Mouse (Mus musculus) erythroblast, adult 5-6 weeks (primary cell): Measurements from ENCODE around the gene Zfp93. TPM values are rescaled to one million over a fixed set of nuclear protein-coding genes. Genes with fewer than 3 reads are reported as not detected.

ENCODE experiments used
- ATAC-seq: replicated peaks from 2 replicates; pipeline ENCODE4 v1.8.0; 2016; ENCODE audit warnings: moderate number of reproducible peaks, mild to moderate bottlenecking, moderate TSS enrichment, inconsistent platforms; ENCODE audit not compliant: poor library complexity, low FRiP score, severe bottlenecking
- total RNA-seq, 2 experiments: library from RNA; stranded (forward) in 1 of 2; stranded (reverse) in 1 of 2; fragments of 150-400 nt in 1 of 2; fragments of 200-764, 138-1000 nt in 1 of 2; gene quantifications; 2 replicates each; pipeline versions ENCODE4 v1.2.3 to v1.2.4; 2015 to 2017; ENCODE audit warnings: low replicate concordance in 2 of 2

Gene Zfp93
- total RNA-seq, 2 experiments from 2014 or later = not detected

DNA sequence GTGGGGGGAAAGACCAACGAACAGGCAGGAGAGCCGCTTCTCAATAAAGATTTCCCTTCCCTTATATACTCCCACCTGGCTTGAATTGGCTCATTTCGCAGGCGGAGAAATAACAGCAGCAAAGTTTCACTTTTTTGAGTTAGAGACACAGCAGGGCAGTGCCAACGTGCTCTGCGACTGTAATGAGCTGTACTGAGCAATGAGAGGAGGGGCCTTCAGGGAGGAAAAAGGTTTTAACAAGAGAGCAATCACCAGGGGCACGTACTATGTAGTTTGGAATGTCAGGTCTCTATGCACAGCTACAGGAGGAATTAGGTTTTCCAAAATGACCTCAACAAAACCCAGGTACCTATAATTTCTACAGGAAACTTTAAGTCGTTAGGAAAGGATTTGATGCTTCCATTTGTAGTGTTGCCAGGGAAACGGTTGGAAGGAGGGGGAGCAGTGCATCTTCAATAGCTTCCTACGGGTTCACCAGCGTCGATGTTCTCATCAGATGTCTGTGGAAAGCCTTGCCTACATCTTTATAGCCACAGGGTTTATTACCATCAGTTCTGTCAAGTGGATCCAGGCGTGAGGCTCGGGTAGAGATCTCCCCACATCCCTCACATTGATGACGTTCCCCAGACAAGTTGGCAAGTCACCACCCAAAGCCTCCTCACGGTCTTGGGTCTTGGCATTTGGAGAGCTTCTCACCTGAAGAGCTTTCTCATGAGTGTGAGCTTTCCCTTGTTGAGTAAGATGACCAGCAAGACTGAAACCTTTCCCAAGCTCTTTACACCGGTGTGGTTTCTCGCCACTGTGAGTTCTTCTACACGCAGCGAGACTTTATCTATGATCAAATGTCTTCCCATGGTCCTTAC, 56.3 kb downstream of the Zfp93 start:
- no peak for ATAC-seq

Other genes starting within 250 kb of the Zfp93 start
- gene Vmn1r183, start 217.2 kb upstream of the Zfp93 start, total RNA-seq (2015; ENCODE audit: low replicate concordance) = not detected in 2 replicates
- not detected in 2 replicates for gene Vmn1r183, start 217.2 kb upstream of the Zfp93 start, total RNA-seq (2017; ENCODE audit: low replicate concordance)
- 7.3 and 8.6 TPM in 2 replicates for gene Zfp180, start 188.5 kb upstream of the Zfp93 start, total RNA-seq (2015; ENCODE audit: low replicate concordance)
- gene Zfp180, start 188.5 kb upstream of the Zfp93 start, total RNA-seq (2017; ENCODE audit: low replicate concordance) = 11.0 and 15.3 TPM in 2 replicates
- not detected in 2 replicates for gene Zfp112, start 158.1 kb upstream of the Zfp93 start, total RNA-seq (2015; ENCODE audit: low replicate concordance)
- gene Zfp112, start 158.1 kb upstream of the Zfp93 start, total RNA-seq (2017; ENCODE audit: low replicate concordance) = 0.14 and 1.0 TPM in 2 replicates
- gene Zfp235, start 136.3 kb upstream of the Zfp93 start, total RNA-seq (2015; ENCODE audit: low replicate concordance) = 0.19 and 1.9 TPM in 2 replicates
- 1.4 TPM in 2 replicates for gene Zfp235, start 136.3 kb upstream of the Zfp93 start, total RNA-seq (2017; ENCODE audit: low replicate concordance)
- gene Zfp114, start 95.4 kb upstream of the Zfp93 start, total RNA-seq (2015; ENCODE audit: low replicate concordance) = not detected in 2 replicates
- gene Zfp114, start 95.4 kb upstream of the Zfp93 start, total RNA-seq (2017; ENCODE audit: low replicate concordance) = 0.60 TPM in 1 of 2 replicates, not detected in the other
- gene Zfp111, start 59.0 kb upstream of the Zfp93 start, total RNA-seq (2015; ENCODE audit: low replicate concordance) = 1.9 TPM in 2 replicates
- gene Zfp111, start 59.0 kb upstream of the Zfp93 start, total RNA-seq (2017; ENCODE audit: low replicate concordance) = 0.43 and 1.3 TPM in 2 replicates
- not detected in 2 replicates for gene Zfp109, start 32.9 kb upstream of the Zfp93 start, total RNA-seq (2015; ENCODE audit: low replicate concordance)
- 2.1 TPM in 1 of 2 replicates, not detected in the other for gene Zfp109, start 32.9 kb upstream of the Zfp93 start, total RNA-seq (2017; ENCODE audit: low replicate concordance)
- 2.9 TPM in 1 of 2 replicates, not detected in the other for gene Zfp108, start 15.6 kb upstream of the Zfp93 start, total RNA-seq (2015; ENCODE audit: low replicate concordance)
- gene Zfp108, start 15.6 kb upstream of the Zfp93 start, total RNA-seq (2017; ENCODE audit: low replicate concordance) = not detected in 2 replicates
- 1.2 and 2.1 TPM in 2 replicates for gene Zfp61, start 30.8 kb downstream of the Zfp93 start, total RNA-seq (2015; ENCODE audit: low replicate concordance)
- 0.77 and 4.0 TPM in 2 replicates for gene Zfp61, start 30.8 kb downstream of the Zfp93 start, total RNA-seq (2017; ENCODE audit: low replicate concordance)
- 1.0 TPM in 1 of 2 replicates, not detected in the other for gene Zfp94, start 46.2 kb downstream of the Zfp93 start, total RNA-seq (2015; ENCODE audit: low replicate concordance)
- 0.34 and 1.3 TPM in 2 replicates for gene Zfp94, start 46.2 kb downstream of the Zfp93 start, total RNA-seq (2017; ENCODE audit: low replicate concordance)
- not detected in 2 replicates for gene Tescl, start 63.5 kb downstream of the Zfp93 start, total RNA-seq (2015; ENCODE audit: low replicate concordance)
- not detected in 2 replicates for gene Tescl, start 63.5 kb downstream of the Zfp93 start, total RNA-seq (2017; ENCODE audit: low replicate concordance)
- not detected in 2 replicates for gene Lypd5, start 78.8 kb downstream of the Zfp93 start, total RNA-seq (2015; ENCODE audit: low replicate concordance)
- not detected in 2 replicates for gene Lypd5, start 78.8 kb downstream of the Zfp93 start, total RNA-seq (2017; ENCODE audit: low replicate concordance)
- gene Kcnn4, start 99.8 kb downstream of the Zfp93 start, total RNA-seq (2015; ENCODE audit: low replicate concordance) = 102 and 125 TPM in 2 replicates
- 244 and 272 TPM in 2 replicates for gene Kcnn4, start 99.8 kb downstream of the Zfp93 start, total RNA-seq (2017; ENCODE audit: low replicate concordance)
- 9.6 and 11.1 TPM in 2 replicates for gene Smg9, start 129.2 kb downstream of the Zfp93 start, total RNA-seq (2015; ENCODE audit: low replicate concordance)
- gene Smg9, start 129.2 kb downstream of the Zfp93 start, total RNA-seq (2017; ENCODE audit: low replicate concordance) = 13.3 and 16.0 TPM in 2 replicates
- gene Irgc1, start 181.9 kb downstream of the Zfp93 start, total RNA-seq (2015; ENCODE audit: low replicate concordance) = not detected in 2 replicates
- not detected in 2 replicates for gene Irgc1, start 181.9 kb downstream of the Zfp93 start, total RNA-seq (2017; ENCODE audit: low replicate concordance)
- gene Plaur, start 192.1 kb downstream of the Zfp93 start, total RNA-seq (2015; ENCODE audit: low replicate concordance) = 28.4 and 30.9 TPM in 2 replicates
- 19.4 and 34.9 TPM in 2 replicates for gene Plaur, start 192.1 kb downstream of the Zfp93 start, total RNA-seq (2017; ENCODE audit: low replicate concordance)
- not detected in 2 replicates for gene Cadm4, start 211.6 kb downstream of the Zfp93 start, total RNA-seq (2015; ENCODE audit: low replicate concordance)
- 0.77 TPM in 1 of 2 replicates, not detected in the other for gene Cadm4, start 211.6 kb downstream of the Zfp93 start, total RNA-seq (2017; ENCODE audit: low replicate concordance)
- gene Zfp428, start 236.6 kb downstream of the Zfp93 start, total RNA-seq (2015; ENCODE audit: low replicate concordance) = not detected in 2 replicates
- not detected in 2 replicates for gene Zfp428, start 236.6 kb downstream of the Zfp93 start, total RNA-seq (2017; ENCODE audit: low replicate concordance)
- not detected in 2 replicates for gene AC161166.1, start 242.0 kb downstream of the Zfp93 start, total RNA-seq (2015; ENCODE audit: low replicate concordance)
- gene AC161166.1, start 242.0 kb downstream of the Zfp93 start, total RNA-seq (2017; ENCODE audit: low replicate concordance) = not detected in 2 replicates